10 mouse cellular contexts compared by ENCODE assay signal in the genomic region with DNA sequence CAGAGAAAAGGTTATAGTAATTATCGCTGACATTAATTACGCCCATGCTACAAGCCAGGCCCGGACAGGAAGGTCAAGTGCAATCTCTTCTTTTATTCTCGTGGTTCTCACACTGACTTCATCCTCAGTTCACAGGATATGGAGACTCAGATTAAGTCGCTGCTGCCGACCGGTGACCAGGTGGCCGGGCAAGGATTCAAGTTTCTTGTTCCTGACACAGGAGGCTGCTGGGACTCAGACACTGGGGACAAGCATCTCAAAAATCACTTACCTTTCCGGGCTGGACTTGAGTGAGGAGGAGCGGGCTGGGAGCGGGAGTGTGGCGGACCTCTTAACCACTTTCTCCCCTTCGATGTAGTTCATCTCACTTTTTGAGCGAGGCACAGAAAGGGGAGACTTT.
"Had no signal": no experiment of that assay in that cellular context is flagged by ENCODE, and none has a peak within 500 bp of the region (broad histone marks: within the 10 kb centered on the region; RNA-seq: fewer than 3 reads in every experiment).

No protein-coding gene starts in this region.

- H3K4me3 ChIP-seq: limb, embryonic 13.5 days; midbrain, embryonic 13.5 days had no signal

- DNase-seq: kidney, postnatal 14 days; left cerebral cortex, postnatal 4 days; lung, adult 18-20 months; right cerebral cortex, adult 18-20 months; right cerebral cortex, postnatal 25 days; thymus, postnatal 14 days had no signal

- ATAC-seq: midbrain, embryonic 13.5 days had no signal

- H3K27ac ChIP-seq: limb, embryonic 13.5 days; liver, embryonic 14.5 days; midbrain, embryonic 13.5 days; stomach, postnatal 0 days had no signal

- H3K27me3 ChIP-seq: limb, embryonic 13.5 days; midbrain, embryonic 13.5 days had no signal

- H3K4me1 ChIP-seq: limb, embryonic 13.5 days had no signal
